Mouse (Mus musculus): ENCODE results near the gene Skap2.

Skap2 gene

DNA sequence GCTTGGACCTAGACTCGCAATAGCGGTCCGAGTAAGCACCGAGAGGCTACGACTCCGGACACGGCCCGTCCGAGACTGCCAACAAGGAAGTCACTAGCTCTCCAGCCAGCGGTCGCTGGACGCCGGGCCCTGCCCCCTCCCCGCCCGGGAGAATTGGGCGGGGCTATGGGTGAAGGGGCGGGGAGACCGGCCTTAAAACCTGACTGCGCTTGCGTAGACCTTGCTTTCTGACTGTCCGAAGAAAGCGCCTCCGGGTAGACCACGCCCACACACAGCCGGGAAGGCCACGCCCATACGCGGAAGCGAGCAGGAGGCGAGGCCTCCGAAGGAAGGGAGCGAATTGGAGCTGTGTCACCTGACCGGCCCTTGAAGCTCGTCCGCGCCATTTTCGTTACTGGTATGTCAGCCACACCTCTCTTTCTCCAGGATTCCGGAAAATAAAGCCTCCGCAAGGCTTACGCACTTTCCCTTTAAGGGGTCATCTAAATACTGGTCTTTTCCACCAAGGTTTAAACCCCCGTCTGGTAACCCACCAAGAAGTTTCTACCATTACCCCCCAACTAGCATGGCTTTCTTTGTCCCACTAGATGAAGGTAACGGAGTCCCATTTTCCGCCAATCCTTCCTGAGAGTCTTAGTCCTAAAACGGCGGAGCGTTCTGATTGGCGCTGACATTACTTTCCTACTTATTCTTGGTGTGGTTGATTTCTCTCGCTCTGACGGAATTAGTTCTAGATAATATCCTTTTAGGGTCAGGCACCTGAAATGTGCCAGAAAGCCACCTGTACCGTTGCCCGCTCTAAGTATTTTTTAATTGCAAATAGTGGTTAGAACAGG, at the start of gene Skap2:
Skap2 (minus strand) TSS at position 141 of the 836 bp plus-strand sequence.
- peak; percentile 98 to 99 for DNase-seq

DNA sequence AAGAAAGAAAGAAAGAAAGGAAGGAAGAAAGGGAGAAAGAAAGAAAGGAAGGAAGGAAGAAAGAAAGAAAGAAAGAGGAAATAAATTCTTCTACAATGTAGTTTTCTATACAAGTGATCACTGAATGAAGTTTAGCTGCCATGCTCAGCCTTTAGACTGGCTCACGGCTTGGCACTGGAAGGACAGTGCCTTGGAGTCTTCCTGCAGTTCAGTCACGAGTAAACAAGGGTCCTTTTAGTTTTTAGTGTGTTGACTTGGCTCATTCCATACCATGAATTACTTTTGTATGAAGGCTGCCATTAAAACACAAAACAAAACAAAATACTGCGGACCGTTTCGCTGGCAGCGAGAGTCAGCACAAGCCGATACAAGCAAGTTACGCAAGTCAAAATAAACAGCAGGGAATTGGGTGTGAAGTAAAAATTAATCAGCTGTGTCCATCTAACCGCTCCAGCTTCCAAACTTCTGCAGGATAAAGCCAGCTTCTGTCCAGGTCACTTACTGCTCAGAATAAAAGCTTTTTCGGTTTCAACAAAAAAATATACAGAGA, 46.6 kb upstream of the Skap2 start:
- DNase-seq: no peak

DNA sequence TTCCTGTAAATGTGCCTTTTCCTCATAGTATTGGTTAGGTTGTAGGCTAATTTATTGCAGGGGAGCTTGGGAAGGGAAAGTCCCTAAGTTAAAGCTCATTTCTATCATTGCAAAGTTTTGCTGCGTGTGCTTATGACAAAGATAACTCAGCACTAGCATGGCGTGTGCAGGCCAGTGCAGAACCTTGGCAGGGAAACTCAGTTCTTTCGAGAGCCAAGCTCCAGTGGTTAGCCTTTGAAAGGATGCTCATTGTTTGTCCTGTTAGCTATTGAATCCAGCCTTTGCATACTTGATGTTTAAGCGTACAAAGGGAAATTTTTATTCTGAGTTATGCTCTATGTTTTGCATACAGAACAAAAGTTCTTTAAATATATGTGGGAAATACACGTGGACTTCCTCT, 45.8 kb upstream of the Skap2 start:
- DNase-seq: no peak

- no peak for DNase-seq
These were observed 41.5 kb upstream of the Skap2 start for GRCm38 (mm10) chr6:52053567-52054561.

- no peak for DNase-seq
These were observed 37.7 kb upstream of the Skap2 start for GRCm38 (mm10) chr6:52050062-52050461.

DNA sequence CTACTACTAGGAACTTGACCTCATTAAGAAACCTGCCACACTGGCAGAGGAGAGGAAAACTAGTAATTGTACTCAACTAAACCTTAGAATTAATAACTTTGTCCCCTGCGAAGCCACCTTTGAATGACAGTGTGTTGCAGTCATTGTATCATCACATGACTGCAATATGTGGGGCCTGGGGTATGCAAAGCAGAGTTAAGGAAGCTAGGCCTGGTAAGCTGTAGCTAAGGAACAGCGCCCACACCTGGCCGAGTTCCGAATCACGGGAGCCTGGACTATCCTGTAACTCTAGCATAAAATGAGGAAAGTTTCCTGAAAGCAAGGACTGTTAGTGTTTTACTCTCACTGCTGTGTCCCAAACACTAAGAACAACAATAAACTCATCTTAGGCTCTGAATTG, 33.2 kb upstream of the Skap2 start:
- DNase-seq: peak; percentile 3 to 9

DNA sequence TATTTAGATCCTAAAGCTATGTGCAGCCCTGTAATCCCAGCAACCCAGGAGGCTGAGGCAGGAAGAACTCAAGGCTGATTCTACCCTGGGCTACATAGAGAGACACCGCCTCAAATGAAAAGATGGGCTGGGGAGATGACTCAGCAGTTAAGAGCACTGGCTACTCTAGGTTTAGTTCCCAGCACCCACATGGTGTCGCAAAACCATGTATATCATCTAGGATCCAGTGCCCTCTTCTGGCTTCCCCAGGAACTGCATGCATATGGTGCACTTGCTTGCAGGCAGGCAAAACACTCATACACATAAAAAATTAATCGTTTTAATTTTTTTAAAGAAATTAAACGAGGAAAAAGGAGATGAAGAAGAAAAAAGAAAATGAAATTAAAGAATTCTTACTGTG, 23.7 kb upstream of the Skap2 start:
- peak; percentile 22 for DNase-seq

DNA sequence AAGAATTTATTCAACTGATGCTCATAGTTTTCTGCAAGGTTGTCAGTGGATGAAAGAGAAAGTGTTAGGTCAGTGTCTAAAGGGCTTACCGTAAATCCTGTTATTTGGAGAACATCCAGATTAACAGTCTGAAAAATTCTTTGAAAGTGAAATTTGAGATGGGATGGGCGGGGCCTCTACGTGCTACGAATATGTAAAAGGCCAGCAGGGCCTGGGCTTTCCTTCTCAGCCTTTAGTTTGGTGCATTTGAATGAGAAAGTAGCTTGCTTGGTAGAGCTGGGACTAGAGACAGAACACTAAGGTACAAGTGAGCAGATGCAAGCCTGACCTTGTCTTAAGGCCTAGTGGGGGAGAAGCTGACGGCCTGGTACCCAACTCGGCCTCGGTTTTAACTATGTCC, 18.8 kb upstream of the Skap2 start:
- DNase-seq: no peak

GRCm38 (mm10) chr6:52028131-52028530, 15.8 kb upstream of the Skap2 start:
- DNase-seq: no peak

DNA sequence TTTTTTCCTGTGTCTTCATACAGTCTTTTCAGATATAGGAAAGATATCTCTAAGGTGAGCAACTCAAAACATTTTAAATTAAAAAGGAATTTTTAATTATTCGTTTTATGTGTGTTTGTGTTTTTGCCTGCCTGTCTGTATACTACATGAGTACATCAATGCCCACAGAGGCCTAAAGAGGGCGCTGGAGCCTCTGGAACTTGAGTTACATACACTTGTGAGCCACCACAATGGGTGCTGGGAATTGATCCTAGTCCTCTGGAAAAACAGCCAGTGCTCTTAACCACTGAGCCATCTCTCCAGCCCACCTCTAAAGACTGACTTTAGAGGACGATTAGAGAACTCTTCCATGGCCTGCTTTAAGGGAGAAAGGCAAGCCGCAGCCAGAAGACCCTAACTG, 14.8 kb upstream of the Skap2 start:
- DNase-seq: no peak

DNA sequence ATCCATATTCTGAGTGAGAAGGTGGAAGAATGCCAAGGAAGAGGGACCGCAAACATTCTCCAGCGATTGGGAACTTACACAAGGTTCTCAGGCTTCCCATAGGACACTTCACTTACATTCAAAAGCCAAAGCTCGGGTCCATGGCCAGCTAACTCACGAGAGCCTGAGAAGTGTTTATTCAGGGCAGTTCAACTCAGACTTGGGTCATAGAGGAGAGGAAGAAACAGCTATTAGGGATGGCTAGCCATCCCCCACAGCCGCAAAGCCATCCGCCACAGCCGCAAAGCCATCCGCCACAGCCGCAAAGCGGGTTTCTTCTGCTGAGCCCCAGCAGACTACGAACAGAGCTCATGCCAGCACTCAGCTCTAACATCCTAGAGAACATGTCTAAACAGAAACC, 13.9 kb upstream of the Skap2 start:
- no peak for DNase-seq

GRCm38 (mm10) chr6:52024730-52025129, 12.4 kb upstream of the Skap2 start:
- no peak for DNase-seq

DNA sequence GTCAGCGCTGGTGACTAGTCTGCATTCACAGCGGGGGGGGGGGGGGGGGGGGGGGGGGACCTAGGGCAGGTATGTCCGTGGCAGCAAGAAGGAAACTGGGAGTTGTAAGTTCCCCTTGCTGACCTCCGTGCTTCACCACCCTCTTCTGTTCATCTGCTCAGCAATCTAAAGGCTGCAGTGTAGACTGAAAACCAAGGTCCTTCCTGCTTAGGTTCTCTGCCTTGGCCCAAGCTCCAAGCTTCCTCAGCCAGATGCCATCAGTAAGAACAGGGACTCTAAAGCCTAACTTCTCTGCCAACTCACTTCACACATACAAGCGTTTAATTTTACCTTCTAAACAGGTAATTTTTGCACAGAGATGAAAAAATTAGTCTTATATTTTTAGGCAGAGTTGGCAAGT, 10.0 kb upstream of the Skap2 start:
- DNase-seq: no peak

GRCm38 (mm10) chr6:52020276-52020675, 7.9 kb upstream of the Skap2 start:
- DNase-seq: no peak

DNA sequence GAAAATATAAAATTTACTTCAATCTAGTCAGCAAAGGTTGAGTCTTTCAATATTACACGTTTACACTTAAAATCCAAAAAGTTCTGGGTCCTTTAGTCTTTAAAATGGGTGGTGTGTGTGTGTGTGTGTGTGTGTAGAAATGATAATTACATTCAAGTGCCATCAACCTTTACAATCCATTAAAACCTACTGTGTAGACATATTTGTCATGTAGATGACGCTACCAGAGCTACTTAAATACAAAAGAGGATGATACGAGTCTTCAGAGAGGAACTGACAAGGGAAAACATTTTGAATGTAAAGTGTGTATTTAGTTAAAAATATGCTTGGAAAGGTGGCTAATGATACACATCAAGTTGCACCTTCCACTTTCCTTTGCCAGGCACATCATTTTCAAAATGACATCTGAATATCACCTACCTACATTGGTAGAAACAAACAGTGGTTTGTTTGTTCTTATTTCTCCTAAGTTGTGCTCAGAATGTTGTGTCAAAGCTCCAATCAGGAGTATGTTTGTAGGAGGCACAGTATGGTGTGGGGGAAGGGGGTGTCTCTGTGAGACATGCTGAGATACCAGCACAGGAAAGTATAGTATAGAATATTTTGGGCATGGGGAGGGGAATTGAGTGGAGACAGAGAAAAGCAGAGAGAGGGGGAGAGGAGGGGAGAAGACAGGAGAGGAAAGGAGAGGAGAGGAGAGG, 1.0 kb upstream of the Skap2 start:
- DNase-seq: no peak

DNA sequence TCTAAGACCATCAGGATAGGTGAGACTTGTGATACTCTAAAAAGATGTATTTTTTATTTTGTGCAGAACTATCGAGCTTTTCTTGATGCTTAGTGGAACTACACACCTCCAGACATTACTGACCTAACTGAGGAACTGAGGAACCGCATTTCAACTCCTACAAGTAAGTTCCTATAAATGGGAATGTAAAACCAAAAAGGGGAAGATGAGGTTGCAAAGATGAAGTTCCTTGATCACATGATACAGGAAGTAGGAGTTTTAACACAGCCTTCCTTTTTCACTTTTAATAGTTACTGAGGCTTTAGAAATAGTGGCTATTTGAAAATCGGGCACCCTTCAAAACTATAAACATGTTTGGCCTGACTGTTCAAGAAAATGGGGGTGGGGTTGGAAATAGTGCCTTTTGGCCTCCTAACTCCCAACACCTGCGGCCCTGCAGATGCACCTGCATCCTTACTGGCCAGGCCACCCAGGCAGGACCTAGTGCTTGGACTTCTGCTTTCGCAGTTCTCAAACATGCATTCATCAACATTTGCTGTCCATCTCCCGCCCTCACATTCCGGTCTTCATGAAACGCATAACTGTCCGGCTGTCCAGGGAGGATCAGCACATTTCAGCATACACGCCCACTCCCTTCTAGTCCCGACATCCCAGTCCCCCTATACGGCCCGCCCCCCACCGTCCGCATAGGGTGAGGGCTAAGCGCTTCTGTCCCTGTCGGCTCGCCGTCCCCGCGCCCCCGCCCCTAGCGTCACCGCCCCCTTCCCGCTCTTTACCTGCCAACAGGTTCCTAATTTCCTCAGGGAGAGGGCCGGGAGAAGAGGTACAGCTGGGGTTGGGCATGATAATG, 565 bp downstream of the Skap2 start:
- no peak for DNase-seq

DNA sequence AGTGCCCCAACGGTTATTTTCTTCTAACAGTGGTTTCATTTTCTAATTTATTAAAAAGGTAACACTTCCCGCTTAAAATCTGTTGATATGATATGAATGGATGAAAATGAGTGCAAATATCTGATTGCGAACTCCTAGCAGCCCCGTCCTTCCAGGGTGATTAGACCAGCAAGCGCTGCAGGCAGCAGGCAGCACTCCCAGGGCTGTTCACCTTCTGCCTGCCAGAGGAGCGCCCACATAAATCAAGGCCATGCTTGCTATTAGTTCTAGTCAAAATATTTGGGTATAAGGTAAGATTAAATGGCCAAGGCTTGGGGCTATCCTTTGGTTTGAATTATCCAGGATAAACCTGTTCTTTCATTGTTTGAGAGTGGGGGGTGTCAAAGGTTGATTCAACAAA, 3.0 kb downstream of the Skap2 start:
- DNase-seq: no peak

DNA sequence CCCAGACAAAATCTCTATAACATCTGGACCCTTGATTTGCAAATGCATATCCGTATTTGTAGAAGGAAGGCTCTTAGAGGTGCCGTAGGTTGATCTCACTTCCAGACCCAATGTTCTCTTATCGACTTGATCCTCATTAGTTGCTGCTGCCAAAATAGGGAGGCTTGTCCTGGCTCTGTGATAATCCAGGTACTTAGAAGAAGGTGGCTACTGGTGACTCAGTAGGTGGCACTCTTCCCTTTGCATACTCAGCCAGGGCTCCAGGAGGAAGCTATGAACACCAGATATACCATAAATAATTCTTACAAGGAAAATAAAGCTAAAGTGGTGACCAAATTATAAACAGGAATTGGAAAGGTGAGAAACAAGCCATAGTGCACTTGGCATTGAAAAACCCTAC, 3.6 kb downstream of the Skap2 start:
- no peak for DNase-seq

GRCm38 (mm10) chr6:52006649-52007218, 5.6 kb downstream of the Skap2 start:
- no peak for DNase-seq

- no peak for DNase-seq
These were observed 6.2 kb downstream of the Skap2 start for GRCm38 (mm10) chr6:52005963-52006648.

DNA sequence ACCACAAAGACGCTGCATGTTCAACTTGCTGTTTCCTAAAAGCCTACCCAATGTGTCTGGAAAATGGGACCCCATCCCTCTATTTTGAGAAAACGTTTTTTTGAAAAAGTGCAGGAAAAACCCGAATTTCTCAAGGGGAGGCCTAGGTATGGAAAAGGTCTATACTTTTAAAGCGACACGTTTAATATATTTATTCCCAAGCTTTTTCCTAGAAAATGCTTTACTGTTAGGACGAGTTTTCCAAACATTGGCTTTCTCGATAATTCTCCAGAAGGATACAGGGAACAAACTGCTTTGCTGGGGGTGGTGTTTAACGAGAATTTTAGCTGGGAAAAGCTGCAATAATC, 6.8 kb downstream of the Skap2 start:
- DNase-seq: no peak

Measured in thymus, postnatal 36 days (tissue).